Mouse (Mus musculus) hindbrain, embryonic 14.5 days (tissue): ENCODE measurements around the gene Lime1. TPM values are rescaled to one million over a fixed set of nuclear protein-coding genes. Genes with fewer than 3 reads are reported as not detected.
A peak's percentile ranks its signal among the peaks of the same experiment; 100 is the strongest.

Experiments
- ATAC-seq: fragments of 200-750 bp; cut with Nextera tagmentation; 2 replicates; pipeline ENCODE4 v1.8.0; 2017; ENCODE audit warnings: moderate number of reproducible peaks, mild to moderate bottlenecking, moderate TSS enrichment, moderate library complexity; ENCODE audit not compliant: low FRiP score
- DNase-seq: peaks from one replicate; pipeline ENCODE4 v3.0.0-alpha.2; 2015; ENCODE audit warnings: low spot score
- H3K27ac ChIP-seq: fragments of 300-500 bp; sonication (generic); 2 replicates; pipeline ENCODE4 v1.5.1; 2014; ENCODE audit warnings: mild to moderate bottlenecking, moderate library complexity
- H3K27me3 ChIP-seq: fragments of 300-500 bp; sonication (generic); 2 replicates; pipeline ENCODE4 v1.6.1; 2014; ENCODE audit warnings: mild to moderate bottlenecking, low read length, mixed read lengths; ENCODE audit not compliant: control insufficient read depth, insufficient read depth
- H3K36me3 ChIP-seq: fragments of 300-500 bp; sonication (generic); replicated peaks from 2 replicates; pipeline ENCODE4 v1.6.1; 2014; ENCODE audit not compliant: control insufficient read depth, insufficient read depth
- H3K4me1 ChIP-seq: fragments of 300-500 bp; sonication (generic); replicated peaks from 2 replicates; pipeline ENCODE4 v1.6.1; 2014; ENCODE audit warnings: antibody characterized with exemption, low read length, mixed read lengths; ENCODE audit not compliant: control insufficient read depth, insufficient read depth
- H3K4me2 ChIP-seq: fragments of 300-500 bp; sonication (generic); replicated peaks from 2 replicates; pipeline ENCODE4 v1.6.1; 2014; ENCODE audit warnings: mild to moderate bottlenecking, moderate library complexity
- H3K4me3 ChIP-seq: fragments of 300-500 bp; sonication (generic); replicated peaks from 2 replicates; pipeline ENCODE4 v1.5.1; 2014; ENCODE audit warnings: mild to moderate bottlenecking, low read length
- H3K9ac ChIP-seq: fragments of 300-500 bp; sonication (generic); 2 replicates; pipeline ENCODE4 v1.6.1; 2014
- H3K9me3 ChIP-seq: fragments of 300-500 bp; sonication (generic); 2 replicates; pipeline ENCODE4 v1.6.1; 2016; ENCODE audit warnings: low read length; ENCODE audit not compliant: control insufficient read depth
- WGBS: fragments of 180-500 bp; shearing (Covaris S2); extraction: QIAGEN DNeasy Blood & Tissue Kit; methylation state at CpG from one replicate; pipeline ENCODE4 v1.1.7; 2014; 5-methylcytosine and 5-hydroxymethylcytosine counted together
- polyA plus RNA-seq: library from polyadenylated mRNA; unstranded; fragments of >200 nt; fragmentation: Nextera tagmentation; extraction: Ambion mirVana; gene quantifications from 2 replicates; pipeline ENCODE4 v1.2.1, GENCODE M21; 2014

Gene Lime1
- polyA plus RNA-seq, 1 experiment from 2014 or later = 39.7 TPM

DNA sequence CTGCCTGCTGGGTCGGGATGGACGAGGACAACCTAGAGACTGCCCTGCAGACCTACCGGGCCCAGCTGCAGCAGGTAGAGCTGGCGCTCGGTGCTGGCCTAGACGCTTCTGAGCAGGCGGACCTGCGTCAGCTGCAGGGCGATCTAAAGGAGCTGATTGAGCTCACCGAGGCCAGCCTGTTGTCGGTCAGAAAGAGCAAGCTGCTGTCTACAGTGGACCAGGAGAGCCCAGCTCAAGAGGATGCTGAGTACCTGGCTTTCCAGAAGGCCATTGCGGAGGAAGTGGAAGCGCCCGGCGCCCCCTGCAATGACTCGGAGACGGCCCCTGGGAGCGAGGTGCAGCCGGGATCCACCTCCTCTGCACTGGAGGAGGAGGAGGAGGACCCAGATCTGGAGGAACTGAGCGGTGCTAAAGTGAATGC, 14.2 kb upstream of the Lime1 start:
- peak overlapping the region; percentile 94 for H3K9ac ChIP-seq
- DNase-seq = no peak
- H3K4me1 ChIP-seq = peaks cover 35% of the 10 kb centered on the region
- peak overlapping the region; percentile 91 for H3K27ac ChIP-seq
- peak overlapping the region; percentile 90 for H3K4me3 ChIP-seq
- no peaks in the 10 kb centered on the region for H3K27me3 ChIP-seq
- peaks cover 35% of the 10 kb centered on the region for H3K36me3 ChIP-seq
- peak; percentile 70 for ATAC-seq
- WGBS = 0% methylated on average over 20 of the region's 20 CpGs
- no peaks in the 10 kb centered on the region for H3K9me3 ChIP-seq
- peak overlapping the region; percentile 94 for H3K4me2 ChIP-seq

DNA sequence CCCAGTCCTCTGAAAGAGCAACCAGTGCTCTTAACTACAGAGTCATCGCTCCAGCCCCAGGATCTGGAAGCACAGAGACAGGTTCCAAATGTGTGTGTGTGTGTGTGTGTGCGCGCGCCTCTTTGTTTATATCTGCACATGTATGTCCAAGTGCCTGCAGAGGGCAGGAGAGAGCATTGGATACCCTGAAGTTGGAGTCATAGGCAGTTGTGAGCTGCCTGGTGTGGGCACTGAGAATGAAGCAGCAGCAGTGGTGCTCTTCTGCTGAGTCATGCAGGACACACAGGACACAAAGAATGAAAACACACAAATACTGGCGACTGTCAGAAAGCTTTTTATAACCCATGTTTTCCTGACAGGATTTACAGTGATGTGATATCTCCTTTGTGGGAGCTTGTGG, 9.9 kb upstream of the Lime1 start:
- H3K27ac ChIP-seq = no peak overlapping the region
- WGBS = 98% methylated on average over 5 of the region's 5 CpGs
- H3K9ac ChIP-seq = no peak overlapping the region
- no peak for ATAC-seq
- H3K4me2 ChIP-seq = no peak overlapping the region
- no peak for DNase-seq
- H3K36me3 ChIP-seq = peaks cover 15% of the 10 kb centered on the region; the same call in 1 of the 2 replicates
- no peaks in the 10 kb centered on the region for H3K27me3 ChIP-seq
- H3K9me3 ChIP-seq = no peaks in the 10 kb centered on the region
- no peak overlapping the region for H3K4me3 ChIP-seq
- H3K4me1 ChIP-seq = peaks cover 28% of the 10 kb centered on the region

- Histone ChIP-seq H3K4me2 (no peak overlapping the region), H3K36me3 (peaks cover 27% of the 10 kb centered on the region), H3K4me3 (no peak overlapping the region), H3K27ac (no peak overlapping the region), H3K4me1 (no peaks in the 10 kb centered on the region), H3K9me3 (no peaks in the 10 kb centered on the region), H3K27me3 (no peaks in the 10 kb centered on the region), H3K9ac (no peak overlapping the region)
- DNase-seq = peak; percentile 44
- WGBS = 94% methylated on average over 2 of the region's 2 CpGs
- ATAC-seq = no peak
These were observed 4.1 kb upstream of the Lime1 start for GRCm38 (mm10) chr2:181375787-181376186.

GRCm38 (mm10) chr2:181377230-181377629, 2.6 kb upstream of the Lime1 start:
- DNase-seq (no peak), ATAC-seq (no peak)
- Histone ChIP-seq H3K27me3 (no peaks in the 10 kb centered on the region), H3K9ac (no peak overlapping the region), H3K9me3 (no peaks in the 10 kb centered on the region), H3K4me3 (no peak overlapping the region), H3K27ac (no peak overlapping the region), H3K4me2 (no peak overlapping the region), H3K4me1 (no peaks in the 10 kb centered on the region), H3K36me3 (peaks cover 39% of the 10 kb centered on the region)
- 85% methylated on average over 2 of the region's 2 CpGs for WGBS

GRCm38 (mm10) chr2:181378701-181379100, 1.2 kb upstream of the Lime1 start:
- Histone ChIP-seq H3K4me1 (no peaks in the 10 kb centered on the region), H3K27ac (no peak overlapping the region), H3K9me3 (no peaks in the 10 kb centered on the region), H3K4me3 (no peak overlapping the region), H3K4me2 (no peak overlapping the region), H3K9ac (no peak overlapping the region), H3K27me3 (no peaks in the 10 kb centered on the region), H3K36me3 (peaks cover 54% of the 10 kb centered on the region)
- 97% methylated on average over 5 of the region's 5 CpGs for WGBS
- ATAC-seq (no peak), DNase-seq (no peak)

DNA sequence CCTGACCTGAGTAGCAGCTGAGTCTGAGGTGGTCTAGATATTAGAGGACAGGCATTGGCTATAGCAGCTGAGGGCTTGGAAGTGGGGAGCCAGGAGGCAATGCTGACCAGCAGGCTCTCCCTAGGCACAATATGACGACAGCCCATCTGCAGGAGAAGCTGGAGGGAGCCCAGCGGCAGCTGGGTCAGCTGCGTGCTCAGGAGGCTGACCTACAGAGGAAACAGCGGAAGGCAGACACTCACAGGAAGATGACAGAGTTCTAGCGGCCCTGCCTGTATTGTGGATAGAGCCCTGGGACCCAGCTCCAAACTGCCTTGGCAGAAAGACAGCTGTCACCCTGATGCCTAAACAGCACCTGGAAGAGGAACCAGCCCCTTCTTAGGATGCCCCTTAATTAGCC, 373 bp downstream of the Lime1 start:
- Histone ChIP-seq H3K4me3 (no peak overlapping the region), H3K27ac (no peak overlapping the region), H3K27me3 (no peaks in the 10 kb centered on the region), H3K4me2 (no peak overlapping the region), H3K9me3 (no peaks in the 10 kb centered on the region), H3K36me3 (peaks cover 64% of the 10 kb centered on the region), H3K9ac (no peak overlapping the region), H3K4me1 (no peaks in the 10 kb centered on the region)
- ATAC-seq (no peak), DNase-seq (no peak)
- WGBS = 89% methylated on average over 5 of the region's 5 CpGs

DNA sequence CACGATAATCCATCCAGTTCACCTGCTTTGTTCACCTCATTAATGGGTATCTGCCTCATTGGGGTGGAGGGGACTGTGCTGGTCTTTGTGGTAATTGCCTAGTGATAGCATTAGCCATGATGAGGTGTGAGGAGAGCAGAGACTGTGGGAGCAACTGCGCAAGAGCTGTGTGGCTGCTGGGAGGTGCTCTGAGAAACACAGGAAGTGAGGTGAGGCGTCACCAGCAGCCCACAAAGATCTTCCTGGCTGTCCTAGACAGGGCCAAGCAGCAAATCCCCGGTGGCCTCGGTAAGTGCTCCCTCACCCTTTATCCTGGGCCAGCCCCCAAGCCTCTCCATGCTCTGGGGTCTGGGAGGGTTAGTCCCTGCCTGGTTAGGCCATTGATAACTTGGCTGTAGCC, 1.2 kb downstream of the Lime1 start:
- peaks cover 73% of the 10 kb centered on the region for H3K36me3 ChIP-seq
- no peak overlapping the region for H3K9ac ChIP-seq
- no peak for ATAC-seq
- no peaks in the 10 kb centered on the region for H3K9me3 ChIP-seq
- 90% methylated on average over 5 of the region's 5 CpGs for WGBS
- H3K4me2 ChIP-seq = no peak overlapping the region
- H3K27me3 ChIP-seq = no peaks in the 10 kb centered on the region
- no peak for DNase-seq
- H3K4me3 ChIP-seq = no peak overlapping the region
- H3K27ac ChIP-seq = no peak overlapping the region
- H3K4me1 ChIP-seq = no peaks in the 10 kb centered on the region

GRCm38 (mm10) chr2:181381631-181382306, 1.9 kb downstream of the Lime1 start:
- Histone ChIP-seq H3K4me2 (no peak overlapping the region), H3K36me3 (peaks cover 78% of the 10 kb centered on the region)
- WGBS = 90% methylated on average over 6 of the region's 6 CpGs

DNA sequence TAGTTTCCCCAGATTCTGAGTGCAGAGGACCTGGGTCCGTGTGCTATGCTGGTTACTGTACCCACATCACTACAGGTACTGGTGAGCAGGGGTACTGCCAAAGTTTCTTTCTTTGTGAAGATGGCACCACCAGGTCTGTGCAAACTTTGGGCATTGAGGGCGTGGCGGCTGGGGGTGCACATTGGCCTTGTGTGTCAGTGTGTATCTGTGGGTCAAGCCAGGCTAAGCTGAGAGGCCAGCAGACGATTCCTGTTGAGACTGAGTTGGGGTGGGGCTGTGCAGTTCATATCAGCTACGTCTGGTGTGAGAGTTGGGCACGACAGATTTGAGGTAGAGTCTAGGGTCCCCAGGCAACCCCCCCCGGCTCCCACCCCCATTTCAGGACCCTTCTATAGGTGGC, 4.6 kb downstream of the Lime1 start:
- peak; percentile 4; the same call in 1 of the 2 replicates for ATAC-seq
- H3K27ac ChIP-seq = no peak overlapping the region

More at GRCm38 (mm10) chr2:181381631-181382306, 1.9 kb downstream of the Lime1 start:
- H3K4me3 ChIP-seq = no peak overlapping the region
- no peaks in the 10 kb centered on the region for H3K9me3 ChIP-seq
- ATAC-seq (no peak), DNase-seq (no peak)
- H3K27ac ChIP-seq = no peak overlapping the region
- H3K27me3 ChIP-seq = no peaks in the 10 kb centered on the region
- no peaks in the 10 kb centered on the region for H3K4me1 ChIP-seq
- H3K9ac ChIP-seq = no peak overlapping the region

More for the DNA sequence above, 4.6 kb downstream of the Lime1 start:
- Histone ChIP-seq H3K4me3 (no peak overlapping the region), H3K9ac (no peak overlapping the region), H3K4me2 (no peak overlapping the region), H3K9me3 (no peaks in the 10 kb centered on the region), H3K27me3 (no peaks in the 10 kb centered on the region), H3K4me1 (no peaks in the 10 kb centered on the region), H3K36me3 (peaks cover 77% of the 10 kb centered on the region)
- no peak for DNase-seq
- WGBS = 90% methylated on average over 7 of the region's 7 CpGs
